Mouse (Mus musculus): ENCODE measurements at regions not wholly inside any gene's neighbourhood (a gene's known extent, or its start where the extent isn't known, plus 50 kb on each side); places are given as distances from the start of the nearest gene placed in this dataset.

DNA sequence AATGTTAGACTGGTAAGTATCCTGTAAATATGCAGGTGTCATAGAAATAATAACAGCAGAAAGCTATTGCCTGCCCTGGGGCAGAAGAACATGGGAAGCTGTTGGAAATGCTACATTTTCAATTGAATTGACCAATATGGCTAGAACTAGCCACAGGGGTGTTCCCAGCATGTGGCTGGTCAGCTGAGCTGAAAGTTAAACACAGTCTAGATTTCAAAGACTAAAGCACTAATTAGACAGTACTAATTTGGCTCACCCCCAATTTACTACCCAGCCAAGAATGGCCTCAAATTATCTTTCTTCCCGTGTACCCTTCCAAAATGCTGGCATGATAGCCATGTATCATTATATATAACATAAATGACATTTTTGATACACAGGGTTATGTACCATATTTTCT lies 898.2 kb downstream of the Diaph3 start:
- TF ChIP-seq POLR2A (IDR thresholded peaks at IDR 0.05; ENCODE audit: low read depth, low read length) (no peak), CTCF (IDR thresholded peaks at IDR 0.05; ENCODE audit: borderline replicate concordance, insufficient read depth, low read length) (no peak)

Data from embryonic fibroblast, embryonic 13.5 days (primary cell).